Mouse (Mus musculus): ENCODE results near the gene Acss1. TPM values are rescaled to one million over a fixed set of nuclear protein-coding genes. Genes with fewer than 3 reads are reported as not detected.
A peak's percentile ranks its signal among the peaks of the same experiment; 100 is the strongest.

Gene Acss1
- polyA plus RNA-seq, 1 experiment from 2014 or later = 15.7 TPM

DNA sequence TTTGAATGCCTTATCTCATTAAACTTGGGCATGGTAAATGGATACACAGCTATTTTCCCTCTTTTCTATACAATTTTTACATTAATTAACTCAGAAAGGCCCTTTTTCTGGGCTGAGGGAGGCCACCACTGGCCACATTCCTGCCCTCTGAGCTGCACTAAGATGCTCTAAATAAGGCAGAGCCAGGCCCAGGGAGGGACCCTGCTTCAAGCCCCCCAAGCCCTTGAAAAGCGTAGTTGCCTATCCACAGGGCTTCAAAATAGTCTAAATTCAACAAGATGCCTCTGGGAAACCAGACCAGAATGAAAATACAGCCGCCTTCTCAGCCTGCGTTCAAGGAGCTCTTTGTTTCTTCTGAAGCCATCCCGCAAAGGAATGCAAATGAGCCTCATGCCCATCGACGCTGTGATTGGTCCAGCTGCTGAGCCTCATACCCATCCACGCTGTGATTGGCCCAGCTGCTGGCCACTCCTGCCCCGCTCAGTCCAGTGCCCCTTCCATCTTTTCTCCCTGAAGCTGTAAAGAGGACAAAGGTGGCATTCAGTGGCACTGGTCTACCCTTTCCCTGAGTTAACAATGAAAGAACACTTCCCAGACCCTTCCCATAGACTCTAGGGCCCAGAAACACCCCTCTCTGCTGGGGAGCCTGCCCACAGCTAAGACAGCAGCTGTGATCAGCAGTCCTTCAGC is 24.4 kb downstream of the Acss1 start:
- WGBS = 78% methylated on average over 8 of the region's 8 CpGs
- H3K4me2 ChIP-seq (replicated peaks; ENCODE audit: low read depth, low read length) = no peak overlapping the region
- H3K4me3 ChIP-seq (ENCODE audit: low read length) = no peak overlapping the region
- H3K36me3 ChIP-seq (ENCODE audit: insufficient read depth, low read length) = no peaks in the 10 kb centered on the region
- no peaks in the 10 kb centered on the region for H3K4me1 ChIP-seq (ENCODE audit: insufficient read depth, low read length)
- peak; percentile 64; the same call in 1 of the 2 replicates for ATAC-seq (ENCODE audit: low FRiP score, low TSS enrichment)
- H3K9ac ChIP-seq (replicated peaks; ENCODE audit: low read length) = no peak overlapping the region
- H3K27me3 ChIP-seq (ENCODE audit: insufficient read depth, low read length) = no peaks in the 10 kb centered on the region
- no peaks in the 10 kb centered on the region for H3K9me3 ChIP-seq (ENCODE audit: low read length)
- H3K27ac ChIP-seq (ENCODE audit: low read length) = no peak overlapping the region

DNA sequence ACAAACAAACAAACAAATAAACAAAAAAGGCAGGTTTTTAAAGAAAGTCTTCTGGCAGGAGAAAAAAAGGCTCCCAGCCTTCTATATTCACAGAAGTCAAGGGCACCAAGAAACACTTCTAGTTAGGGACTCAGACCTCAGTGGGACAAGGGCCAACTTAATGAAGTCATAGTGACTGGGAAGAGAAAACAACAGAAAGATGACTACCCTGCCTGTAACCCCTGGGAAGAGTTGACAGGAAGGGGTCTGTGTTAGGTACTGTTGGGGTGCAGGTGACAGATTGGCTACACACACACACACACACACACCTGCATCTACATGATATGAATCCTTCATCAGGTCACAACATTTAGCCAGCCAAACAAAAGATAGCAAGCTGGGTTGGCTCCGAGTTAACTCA is 25.1 kb downstream of the Acss1 start:
- no peaks in the 10 kb centered on the region for H3K9me3 ChIP-seq (ENCODE audit: low read length)
- no peak for ATAC-seq (ENCODE audit: low FRiP score, low TSS enrichment)
- H3K27me3 ChIP-seq (ENCODE audit: insufficient read depth, low read length) = no peaks in the 10 kb centered on the region
- 87% methylated on average over 1 of the region's 1 CpGs for WGBS
- H3K4me3 ChIP-seq (ENCODE audit: low read length) = no peak overlapping the region
- no peaks in the 10 kb centered on the region for H3K36me3 ChIP-seq (ENCODE audit: insufficient read depth, low read length)
- no peak overlapping the region for H3K9ac ChIP-seq (replicated peaks; ENCODE audit: low read length)
- H3K4me2 ChIP-seq (replicated peaks; ENCODE audit: low read depth, low read length) = no peak overlapping the region
- H3K27ac ChIP-seq (ENCODE audit: low read length) = no peak overlapping the region
- no peaks in the 10 kb centered on the region for H3K4me1 ChIP-seq (ENCODE audit: insufficient read depth, low read length)

DNA sequence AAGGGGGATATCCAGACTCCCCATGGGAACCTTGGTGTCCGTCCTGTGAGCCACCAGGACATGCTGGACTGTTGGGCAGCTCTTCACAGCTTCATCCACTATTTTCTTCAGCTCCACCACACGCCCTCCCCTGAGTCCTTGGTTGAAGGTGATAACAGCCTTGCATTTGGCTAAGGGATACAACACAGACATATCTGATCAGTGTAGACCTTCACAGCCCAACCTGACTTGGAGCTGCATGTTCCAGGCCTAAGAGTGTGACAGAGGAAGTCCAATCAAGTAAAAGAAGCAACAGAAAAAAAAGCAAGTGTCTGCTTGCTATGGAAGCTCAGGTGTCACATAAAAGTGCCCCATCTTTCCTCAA is 29.9 kb downstream of the Acss1 start:
- Histone ChIP-seq H3K9ac (replicated peaks; ENCODE audit: low read length) (no peak overlapping the region), H3K4me3 (ENCODE audit: low read length) (no peak overlapping the region), H3K4me2 (replicated peaks; ENCODE audit: low read depth, low read length) (no peak overlapping the region), H3K4me1 (ENCODE audit: insufficient read depth, low read length) (no peaks in the 10 kb centered on the region), H3K9me3 (ENCODE audit: low read length) (no peaks in the 10 kb centered on the region), H3K27ac (ENCODE audit: low read length) (no peak overlapping the region), H3K27me3 (ENCODE audit: insufficient read depth, low read length) (no peaks in the 10 kb centered on the region), H3K36me3 (ENCODE audit: insufficient read depth, low read length) (no peaks in the 10 kb centered on the region)
- no peak for ATAC-seq (ENCODE audit: low FRiP score, low TSS enrichment)
- 60% methylated on average over 2 of the region's 2 CpGs for WGBS

DNA sequence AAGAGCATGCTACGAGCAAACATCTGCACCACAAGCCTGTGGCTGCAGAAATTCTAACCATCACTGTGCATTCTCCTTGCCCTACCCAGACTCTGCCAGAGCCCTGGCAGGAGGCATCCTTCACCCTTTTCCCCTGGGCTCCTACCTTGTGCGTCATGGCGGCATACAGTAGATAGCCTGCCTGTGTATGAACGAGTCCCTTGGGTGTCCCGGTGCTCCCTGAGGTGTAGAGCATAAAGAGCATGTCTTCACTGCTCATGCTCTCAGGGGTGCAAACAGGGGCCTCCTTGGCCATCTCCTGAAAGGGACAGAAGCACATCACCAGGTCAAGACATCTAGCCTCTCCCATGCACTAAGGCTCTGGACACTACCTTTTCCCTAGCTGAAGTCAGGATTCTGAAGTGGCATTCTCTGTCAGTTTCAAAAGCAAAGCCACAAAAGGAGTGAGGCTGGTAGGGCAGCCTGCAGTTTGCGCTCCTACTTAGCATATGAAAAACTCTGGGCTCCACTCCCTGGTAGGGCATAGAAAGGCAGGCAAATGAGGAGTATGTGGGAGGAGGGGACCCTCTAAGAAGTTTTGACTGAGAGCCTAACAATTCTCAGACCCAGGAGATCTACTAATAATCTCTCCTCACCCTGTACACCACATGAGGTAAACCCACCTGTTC is 30.5 kb downstream of the Acss1 start:
- H3K36me3 ChIP-seq (ENCODE audit: insufficient read depth, low read length) = no peaks in the 10 kb centered on the region
- no peak overlapping the region for H3K4me2 ChIP-seq (replicated peaks; ENCODE audit: low read depth, low read length)
- H3K27me3 ChIP-seq (ENCODE audit: insufficient read depth, low read length) = no peaks in the 10 kb centered on the region
- H3K4me3 ChIP-seq (ENCODE audit: low read length) = no peak overlapping the region
- WGBS = 69% methylated on average over 6 of the region's 6 CpGs
- no peak overlapping the region for H3K27ac ChIP-seq (ENCODE audit: low read length)
- no peak overlapping the region for H3K9ac ChIP-seq (replicated peaks; ENCODE audit: low read length)
- no peaks in the 10 kb centered on the region for H3K9me3 ChIP-seq (ENCODE audit: low read length)
- H3K4me1 ChIP-seq (ENCODE audit: insufficient read depth, low read length) = no peaks in the 10 kb centered on the region
- no peak for ATAC-seq (ENCODE audit: low FRiP score, low TSS enrichment)

DNA sequence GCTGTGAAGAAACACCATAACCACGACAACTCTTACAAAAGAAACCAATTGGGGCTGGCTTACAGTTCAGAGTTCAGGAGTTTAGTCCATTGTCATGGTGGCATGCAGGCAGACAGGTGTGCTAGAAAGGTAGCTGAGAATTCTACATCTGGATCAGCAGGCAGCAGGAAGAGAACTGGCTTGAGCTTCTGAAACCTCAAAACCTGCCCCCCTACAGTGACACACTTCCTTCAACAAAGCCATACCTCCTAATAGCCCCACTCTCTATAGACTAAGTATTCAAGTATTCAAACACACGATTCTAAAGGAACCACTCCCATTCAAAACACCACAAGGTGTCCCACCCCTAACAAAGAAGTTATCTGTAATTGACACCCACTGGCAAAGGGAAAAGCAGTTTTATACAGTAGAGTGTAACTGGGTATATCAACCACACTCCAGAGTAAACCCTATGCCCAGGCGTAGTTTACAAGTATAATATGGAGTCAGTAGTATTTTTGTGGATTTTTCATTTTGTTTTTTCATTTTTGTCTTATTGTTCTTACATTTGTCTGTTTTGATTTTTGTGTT is 32.3 kb downstream of the Acss1 start:
- 68% methylated on average over 3 of the region's 3 CpGs for WGBS
- Histone ChIP-seq H3K4me3 (ENCODE audit: low read length) (no peak overlapping the region), H3K4me1 (ENCODE audit: insufficient read depth, low read length) (no peaks in the 10 kb centered on the region), H3K4me2 (replicated peaks; ENCODE audit: low read depth, low read length) (no peak overlapping the region), H3K27me3 (ENCODE audit: insufficient read depth, low read length) (no peaks in the 10 kb centered on the region), H3K36me3 (ENCODE audit: insufficient read depth, low read length) (no peaks in the 10 kb centered on the region), H3K27ac (ENCODE audit: low read length) (no peak overlapping the region), H3K9me3 (ENCODE audit: low read length) (no peaks in the 10 kb centered on the region), H3K9ac (replicated peaks; ENCODE audit: low read length) (no peak overlapping the region)
- ATAC-seq (ENCODE audit: low FRiP score, low TSS enrichment) = no peak

DNA sequence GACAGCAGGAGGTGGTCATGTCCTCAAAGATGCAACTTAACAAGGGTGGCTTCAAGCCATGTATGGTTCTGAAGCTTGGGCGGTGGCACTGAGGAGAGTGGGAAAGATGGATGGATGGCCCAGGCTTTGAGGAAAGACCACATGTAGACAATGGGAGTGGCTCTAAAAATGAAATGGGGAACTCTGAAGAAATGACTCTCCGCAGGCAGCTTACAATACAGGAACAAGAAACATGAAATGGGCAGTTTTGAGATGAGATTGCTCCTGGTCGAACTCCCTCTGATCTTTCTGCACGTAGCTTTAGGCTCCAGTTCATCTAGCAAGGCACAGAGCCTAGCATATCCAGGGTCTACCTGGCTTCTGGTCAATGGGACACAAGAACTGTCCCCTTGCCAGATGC is 39.0 kb downstream of the Acss1 start:
- H3K27me3 ChIP-seq (ENCODE audit: insufficient read depth, low read length) = no peaks in the 10 kb centered on the region
- H3K4me2 ChIP-seq (replicated peaks; ENCODE audit: low read depth, low read length) = no peak overlapping the region
- H3K4me3 ChIP-seq (ENCODE audit: low read length) = no peak overlapping the region
- no peak overlapping the region for H3K27ac ChIP-seq (ENCODE audit: low read length)
- H3K4me1 ChIP-seq (ENCODE audit: insufficient read depth, low read length) = no peaks in the 10 kb centered on the region
- no peak overlapping the region for H3K9ac ChIP-seq (replicated peaks; ENCODE audit: low read length)
- H3K9me3 ChIP-seq (ENCODE audit: low read length) = no peaks in the 10 kb centered on the region
- WGBS = 90% methylated on average over 4 of the region's 4 CpGs
- no peak for ATAC-seq (ENCODE audit: low FRiP score, low TSS enrichment)
- no peaks in the 10 kb centered on the region for H3K36me3 ChIP-seq (ENCODE audit: insufficient read depth, low read length)

DNA sequence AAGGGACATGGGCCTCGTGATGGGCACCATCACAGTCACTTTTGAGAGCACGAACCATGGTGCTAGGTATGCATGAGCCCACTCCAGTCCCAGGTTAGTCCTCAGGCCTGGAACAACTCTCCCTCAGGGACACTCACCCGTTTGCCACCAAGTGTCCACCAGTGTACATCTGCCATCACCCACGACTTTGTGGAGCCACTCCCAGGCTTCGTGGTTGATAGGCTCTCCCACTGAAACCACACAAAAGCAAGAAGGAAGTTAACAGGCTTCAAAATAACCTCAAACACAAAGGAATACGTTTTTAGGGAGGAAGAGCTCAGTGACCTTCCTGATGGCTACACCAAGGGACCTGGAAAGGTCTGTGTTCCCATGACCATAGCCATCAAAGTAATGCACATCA is 41.2 kb downstream of the Acss1 start:
- no peaks in the 10 kb centered on the region for H3K36me3 ChIP-seq (ENCODE audit: insufficient read depth, low read length)
- no peak for ATAC-seq (ENCODE audit: low FRiP score, low TSS enrichment)
- H3K27me3 ChIP-seq (ENCODE audit: insufficient read depth, low read length) = no peaks in the 10 kb centered on the region
- WGBS = 63% methylated on average over 6 of the region's 6 CpGs
- no peak overlapping the region for H3K4me3 ChIP-seq (ENCODE audit: low read length)
- H3K9ac ChIP-seq (replicated peaks; ENCODE audit: low read length) = no peak overlapping the region
- H3K27ac ChIP-seq (ENCODE audit: low read length) = no peak overlapping the region
- no peak overlapping the region for H3K4me2 ChIP-seq (replicated peaks; ENCODE audit: low read depth, low read length)
- H3K4me1 ChIP-seq (ENCODE audit: insufficient read depth, low read length) = no peaks in the 10 kb centered on the region
- no peaks in the 10 kb centered on the region for H3K9me3 ChIP-seq (ENCODE audit: low read length)

DNA sequence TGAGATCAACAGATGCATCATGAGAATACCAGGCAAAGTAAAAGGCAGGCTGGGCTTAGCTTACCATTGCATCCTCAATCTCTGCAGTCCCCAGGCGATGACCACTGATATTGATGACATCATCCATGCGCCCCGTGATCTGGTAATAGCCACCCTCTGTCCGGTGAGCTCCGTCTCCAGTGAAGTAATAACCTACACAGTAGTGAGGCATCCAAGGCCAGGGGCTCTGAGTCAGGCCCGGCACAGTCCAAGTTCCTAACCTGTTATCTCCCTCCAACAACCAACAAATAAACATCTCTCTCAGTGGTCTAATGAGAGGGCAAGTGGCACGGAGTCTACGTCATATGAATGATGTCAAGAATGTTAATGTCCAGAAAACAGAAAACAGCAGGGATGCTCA is 43.4 kb downstream of the Acss1 start:
- H3K9me3 ChIP-seq (ENCODE audit: low read length) = no peaks in the 10 kb centered on the region
- ATAC-seq (ENCODE audit: low FRiP score, low TSS enrichment) = no peak
- 91% methylated on average over 8 of the region's 8 CpGs for WGBS

DNA sequence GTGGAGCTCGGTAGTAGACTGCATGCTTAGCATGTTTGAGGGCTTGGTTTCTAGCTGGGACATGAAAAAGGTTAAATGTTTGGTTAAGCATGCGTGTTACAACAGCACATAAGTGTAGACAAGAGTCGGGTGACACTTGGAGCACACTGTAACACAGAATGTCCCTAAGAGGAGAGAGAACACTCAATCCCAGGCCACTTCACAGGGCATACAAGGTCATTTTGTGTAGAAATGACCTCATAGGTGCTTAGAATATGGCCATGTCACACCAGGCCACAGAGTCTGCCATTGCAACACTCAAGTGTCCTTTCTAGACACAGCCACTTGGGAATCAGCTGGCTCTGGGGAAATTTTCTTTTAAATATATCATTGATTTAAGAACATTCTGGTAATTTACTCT is 44.3 kb downstream of the Acss1 start:
- Histone ChIP-seq H3K27me3 (ENCODE audit: insufficient read depth, low read length) (no peaks in the 10 kb centered on the region), H3K27ac (ENCODE audit: low read length) (no peak overlapping the region), H3K9me3 (ENCODE audit: low read length) (no peaks in the 10 kb centered on the region), H3K4me2 (replicated peaks; ENCODE audit: low read depth, low read length) (no peak overlapping the region), H3K4me1 (ENCODE audit: insufficient read depth, low read length) (no peaks in the 10 kb centered on the region), H3K4me3 (ENCODE audit: low read length) (no peak overlapping the region), H3K36me3 (ENCODE audit: insufficient read depth, low read length) (no peaks in the 10 kb centered on the region), H3K9ac (replicated peaks; ENCODE audit: low read length) (no peak overlapping the region)
- 90% methylated on average over 3 of the region's 3 CpGs for WGBS
- no peak for ATAC-seq (ENCODE audit: low FRiP score, low TSS enrichment)

More for the DNA sequence above, 43.4 kb downstream of the Acss1 start:
- Histone ChIP-seq H3K4me1 (ENCODE audit: insufficient read depth, low read length) (no peaks in the 10 kb centered on the region), H3K36me3 (ENCODE audit: insufficient read depth, low read length) (no peaks in the 10 kb centered on the region), H3K27me3 (ENCODE audit: insufficient read depth, low read length) (no peaks in the 10 kb centered on the region), H3K4me2 (replicated peaks; ENCODE audit: low read depth, low read length) (no peak overlapping the region), H3K4me3 (ENCODE audit: low read length) (no peak overlapping the region), H3K27ac (ENCODE audit: low read length) (no peak overlapping the region), H3K9ac (replicated peaks; ENCODE audit: low read length) (no peak overlapping the region)

DNA sequence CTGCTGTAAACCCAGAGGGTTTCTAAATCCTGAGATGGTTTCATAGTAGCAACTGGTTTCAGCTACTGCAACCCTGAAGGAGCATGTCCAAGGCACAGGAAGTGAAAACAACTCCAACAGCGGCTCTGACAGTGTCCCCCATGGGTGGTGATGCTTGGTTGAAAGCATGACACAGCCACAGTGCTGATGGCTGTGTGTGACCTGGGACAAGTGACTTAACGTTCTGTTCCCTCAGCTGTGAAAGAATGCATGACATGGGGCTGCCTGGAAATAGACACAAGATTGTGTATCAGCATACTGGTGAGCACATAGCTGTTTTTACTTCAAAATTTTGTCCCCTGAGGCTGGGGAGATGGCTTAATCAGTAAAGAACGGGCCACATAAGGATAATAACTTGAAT is 46.6 kb downstream of the Acss1 start:
- ATAC-seq (ENCODE audit: low FRiP score, low TSS enrichment) = no peak
- H3K4me1 ChIP-seq (ENCODE audit: insufficient read depth, low read length) = no peaks in the 10 kb centered on the region
- H3K27ac ChIP-seq (ENCODE audit: low read length) = no peak overlapping the region
- no peak overlapping the region for H3K4me3 ChIP-seq (ENCODE audit: low read length)
- H3K27me3 ChIP-seq (ENCODE audit: insufficient read depth, low read length) = no peaks in the 10 kb centered on the region
- no peaks in the 10 kb centered on the region for H3K36me3 ChIP-seq (ENCODE audit: insufficient read depth, low read length)
- H3K4me2 ChIP-seq (replicated peaks; ENCODE audit: low read depth, low read length) = no peak overlapping the region
- no peaks in the 10 kb centered on the region for H3K9me3 ChIP-seq (ENCODE audit: low read length)
- 62% methylated on average over 3 of the region's 3 CpGs for WGBS
- H3K9ac ChIP-seq (replicated peaks; ENCODE audit: low read length) = no peak overlapping the region
